Mouse (Mus musculus) embryo, embryonic 11.5 days (tissue): ENCODE data around the gene Tm6sf1.
A peak's percentile ranks its signal among the peaks of the same experiment; 100 is the strongest.
"Not testable (repeated sequence)": the region's sequence is repeated elsewhere in the genome, so short reads cannot be mapped to it uniquely, and the experiment has no call there.

Source experiments
- DNase-seq: peaks from one replicate; pipeline ENCODE4 v3.0.0-alpha.2; 2012; ENCODE audit warnings: low read depth, low spot score

Gene Tm6sf1

GRCm38 (mm10) chr7:81858968-81859721 is at the start of gene Tm6sf1:
TSS of gene Tm6sf1 (plus strand) at chr7:81859001.
- DNase-seq: peak; percentile 36

- no peak for DNase-seq
Measured at GRCm38 (mm10) chr7:81824906-81825305, 33.9 kb upstream of the Tm6sf1 start.

GRCm38 (mm10) chr7:81825381-81825780 is 33.4 kb upstream of the Tm6sf1 start:
- no peak for DNase-seq

- DNase-seq: no peak
Measured at GRCm38 (mm10) chr7:81827806-81828667, 30.8 kb upstream of the Tm6sf1 start.

GRCm38 (mm10) chr7:81828681-81829378 is 30.0 kb upstream of the Tm6sf1 start:
- no peak for DNase-seq

GRCm38 (mm10) chr7:81829379-81829894 is 29.4 kb upstream of the Tm6sf1 start, which contains the start of gene Btbd1:
TSS of gene Btbd1 (minus strand) at chr7:81829431.
- DNase-seq: peak; percentile 74

GRCm38 (mm10) chr7:81834847-81835246 is 24.0 kb upstream of the Tm6sf1 start:
- DNase-seq: no peak

GRCm38 (mm10) chr7:81835430-81835829 is 23.4 kb upstream of the Tm6sf1 start:
- DNase-seq: no peak

GRCm38 (mm10) chr7:81837771-81838170 is 21.0 kb upstream of the Tm6sf1 start:
- DNase-seq: not testable (repeated sequence)

- no peak for DNase-seq
Measured at GRCm38 (mm10) chr7:81839746-81840145, 19.1 kb upstream of the Tm6sf1 start.

- no peak for DNase-seq
Measured at GRCm38 (mm10) chr7:81840661-81841181, 18.1 kb upstream of the Tm6sf1 start.

- no peak for DNase-seq
Measured at GRCm38 (mm10) chr7:81841439-81841838, 17.4 kb upstream of the Tm6sf1 start.

GRCm38 (mm10) chr7:81842141-81842540 is 16.7 kb upstream of the Tm6sf1 start:
- no peak for DNase-seq

GRCm38 (mm10) chr7:81842998-81843397 is 15.8 kb upstream of the Tm6sf1 start:
- DNase-seq: no peak

GRCm38 (mm10) chr7:81843903-81844302 is 14.9 kb upstream of the Tm6sf1 start:
- DNase-seq: no peak

- no peak for DNase-seq
Measured at GRCm38 (mm10) chr7:81844801-81845200, 14.0 kb upstream of the Tm6sf1 start.

GRCm38 (mm10) chr7:81845313-81845712 is 13.5 kb upstream of the Tm6sf1 start:
- no peak for DNase-seq

- no peak for DNase-seq
Measured at GRCm38 (mm10) chr7:81846008-81846407, 12.8 kb upstream of the Tm6sf1 start.

GRCm38 (mm10) chr7:81847010-81847409 is 11.8 kb upstream of the Tm6sf1 start:
- no peak for DNase-seq

GRCm38 (mm10) chr7:81847777-81848176 is 11.0 kb upstream of the Tm6sf1 start:
- no peak for DNase-seq

- no peak for DNase-seq
Measured at GRCm38 (mm10) chr7:81849214-81849613, 9.6 kb upstream of the Tm6sf1 start.

- DNase-seq: no peak
Measured at GRCm38 (mm10) chr7:81849633-81850032, 9.2 kb upstream of the Tm6sf1 start.
